Mouse (Mus musculus): ENCODE results near the gene Suds3. TPM values are rescaled to one million over a fixed set of nuclear protein-coding genes. Genes with fewer than 3 reads are reported as not detected.

Suds3 gene
- polyA plus RNA-seq, 1 experiment from 2014 or later = 20.9 TPM

GRCm38 (mm10) chr5:117127051-117127450 is 11.1 kb upstream of the Suds3 start:
- no peak overlapping the region for H3K9ac ChIP-seq (ENCODE audit: low read depth, low read length)
- ATAC-seq = no peak
- H3K4me1 ChIP-seq (ENCODE audit: control insufficient read depth, insufficient read depth, low read length) = peaks cover 10% of the 10 kb centered on the region; the same call in 1 of the 2 replicates
- 78% methylated on average over 4 of the region's 4 CpGs for WGBS
- no peaks in the 10 kb centered on the region for H3K27me3 ChIP-seq (replicated peaks; ENCODE audit: control insufficient read depth, insufficient read depth, low read length)
- no peak overlapping the region for H3K4me3 ChIP-seq (ENCODE audit: low read length)
- H3K27ac ChIP-seq (ENCODE audit: low read length) = no peak overlapping the region
- H3K36me3 ChIP-seq (ENCODE audit: control insufficient read depth, insufficient read depth, low read length) = no peaks in the 10 kb centered on the region
- no peaks in the 10 kb centered on the region for H3K9me3 ChIP-seq (ENCODE audit: control insufficient read depth, low read length)
- no peak overlapping the region for H3K4me2 ChIP-seq (ENCODE audit: low read depth, low read length)

- no peak overlapping the region for H3K27ac ChIP-seq (ENCODE audit: low read length)
- H3K9ac ChIP-seq (ENCODE audit: low read depth, low read length) = no peak overlapping the region
- 81% methylated on average over 16 of the region's 16 CpGs for WGBS
- H3K36me3 ChIP-seq (ENCODE audit: control insufficient read depth, insufficient read depth, low read length) = no peaks in the 10 kb centered on the region
- ATAC-seq = 0 out of 2 replicates have a peak, but pooled peaks have one; percentile 37
- H3K9me3 ChIP-seq (ENCODE audit: control insufficient read depth, low read length) = no peaks in the 10 kb centered on the region
- no peak overlapping the region for H3K4me2 ChIP-seq (ENCODE audit: low read depth, low read length)
- H3K4me3 ChIP-seq (ENCODE audit: low read length) = no peak overlapping the region
- H3K4me1 ChIP-seq (ENCODE audit: control insufficient read depth, insufficient read depth, low read length) = peaks cover 20% of the 10 kb centered on the region
- no peaks in the 10 kb centered on the region for H3K27me3 ChIP-seq (replicated peaks; ENCODE audit: control insufficient read depth, insufficient read depth, low read length)
Observed at GRCm38 (mm10) chr5:117125482-117126346, 9.8 kb upstream of the Suds3 start.

- H3K27ac ChIP-seq (ENCODE audit: low read length) = peak overlapping the region; percentile 47
- ATAC-seq = no peak
- 82% methylated on average over 4 of the region's 4 CpGs for WGBS
Observed at GRCm38 (mm10) chr5:117123840-117124239, 7.9 kb upstream of the Suds3 start.

GRCm38 (mm10) chr5:117123102-117123501 is 7.2 kb upstream of the Suds3 start:
- Histone ChIP-seq H3K27ac (ENCODE audit: low read length) (peak overlapping the region; percentile 47; the same call in 1 of the 2 replicates), H3K4me3 (ENCODE audit: low read length) (no peak overlapping the region), H3K9ac (ENCODE audit: low read depth, low read length) (no peak overlapping the region), H3K9me3 (ENCODE audit: control insufficient read depth, low read length) (no peaks in the 10 kb centered on the region), H3K27me3 (replicated peaks; ENCODE audit: control insufficient read depth, insufficient read depth, low read length) (no peaks in the 10 kb centered on the region), H3K4me1 (ENCODE audit: control insufficient read depth, insufficient read depth, low read length) (peaks cover 20% of the 10 kb centered on the region), H3K36me3 (ENCODE audit: control insufficient read depth, insufficient read depth, low read length) (no peaks in the 10 kb centered on the region), H3K4me2 (ENCODE audit: low read depth, low read length) (no peak overlapping the region)
- ATAC-seq = 0 out of 2 replicates have a peak, but pooled peaks have one; percentile 16
- 55% methylated on average over 6 of the region's 6 CpGs for WGBS

More at GRCm38 (mm10) chr5:117123840-117124239, 7.9 kb upstream of the Suds3 start:
- Histone ChIP-seq H3K9ac (ENCODE audit: low read depth, low read length) (no peak overlapping the region), H3K9me3 (ENCODE audit: control insufficient read depth, low read length) (no peaks in the 10 kb centered on the region), H3K4me2 (ENCODE audit: low read depth, low read length) (no peak overlapping the region), H3K4me3 (ENCODE audit: low read length) (no peak overlapping the region), H3K27me3 (replicated peaks; ENCODE audit: control insufficient read depth, insufficient read depth, low read length) (no peaks in the 10 kb centered on the region), H3K36me3 (ENCODE audit: control insufficient read depth, insufficient read depth, low read length) (no peaks in the 10 kb centered on the region), H3K4me1 (ENCODE audit: control insufficient read depth, insufficient read depth, low read length) (peaks cover 20% of the 10 kb centered on the region)

- H3K4me2 ChIP-seq (ENCODE audit: low read depth, low read length) = peak overlapping the region; percentile 85
- H3K27me3 ChIP-seq (replicated peaks; ENCODE audit: control insufficient read depth, insufficient read depth, low read length) = no peaks in the 10 kb centered on the region
- H3K9ac ChIP-seq (ENCODE audit: low read depth, low read length) = peak overlapping the region; percentile 51; the same call in 1 of the 2 replicates
- 6% methylated on average over 2 of the region's 2 CpGs for WGBS
- ATAC-seq = no peak
- H3K9me3 ChIP-seq (ENCODE audit: control insufficient read depth, low read length) = no peaks in the 10 kb centered on the region
- H3K4me1 ChIP-seq (ENCODE audit: control insufficient read depth, insufficient read depth, low read length) = peaks cover 20% of the 10 kb centered on the region
- H3K4me3 ChIP-seq (ENCODE audit: low read length) = peak overlapping the region; percentile 80
- no peak overlapping the region for H3K27ac ChIP-seq (ENCODE audit: low read length)
- H3K36me3 ChIP-seq (ENCODE audit: control insufficient read depth, insufficient read depth, low read length) = no peaks in the 10 kb centered on the region
Observed at GRCm38 (mm10) chr5:117121657-117122056, 5.7 kb upstream of the Suds3 start.

GRCm38 (mm10) chr5:117120489-117121466 is 4.9 kb upstream of the Suds3 start:
- 1% methylated on average over 40 of the region's 40 CpGs for WGBS
- H3K27me3 ChIP-seq (replicated peaks; ENCODE audit: control insufficient read depth, insufficient read depth, low read length) = no peaks in the 10 kb centered on the region
- no peak; the same call in 1 of the 2 replicates for ATAC-seq
- peak overlapping the region; percentile 77 for H3K9ac ChIP-seq (ENCODE audit: low read depth, low read length)
- H3K27ac ChIP-seq (ENCODE audit: low read length) = peak overlapping the region; percentile 69
- peak overlapping the region; percentile 85 for H3K4me2 ChIP-seq (ENCODE audit: low read depth, low read length)
- H3K4me1 ChIP-seq (ENCODE audit: control insufficient read depth, insufficient read depth, low read length) = peaks cover 20% of the 10 kb centered on the region
- H3K36me3 ChIP-seq (ENCODE audit: control insufficient read depth, insufficient read depth, low read length) = no peaks in the 10 kb centered on the region
- peak overlapping the region; percentile 80 for H3K4me3 ChIP-seq (ENCODE audit: low read length)
- H3K9me3 ChIP-seq (ENCODE audit: control insufficient read depth, low read length) = no peaks in the 10 kb centered on the region

GRCm38 (mm10) chr5:117119777-117120488 is 4.0 kb upstream of the Suds3 start, which contains the start of gene Taok3:
Gene Taok3 (plus strand): TSS chr5:117120129.
- peak; percentile 84 for ATAC-seq
- Histone ChIP-seq H3K36me3 (ENCODE audit: control insufficient read depth, insufficient read depth, low read length) (no peaks in the 10 kb centered on the region), H3K9ac (ENCODE audit: low read depth, low read length) (peak within 1 kb of the TSS; percentile 77), H3K9me3 (ENCODE audit: control insufficient read depth, low read length) (no peaks in the 10 kb centered on the region), H3K27me3 (replicated peaks; ENCODE audit: control insufficient read depth, insufficient read depth, low read length) (no peaks in the 10 kb centered on the region), H3K27ac (ENCODE audit: low read length) (peak within 1 kb of the TSS; percentile 97), H3K4me2 (ENCODE audit: low read depth, low read length) (peak within 1 kb of the TSS; percentile 85), H3K4me3 (ENCODE audit: low read length) (peak within 1 kb of the TSS; percentile 80), H3K4me1 (ENCODE audit: control insufficient read depth, insufficient read depth, low read length) (peaks cover 20% of the 10 kb centered on the region)
- WGBS = under 1% methylated on average over 71 of the region's 74 CpGs

- Histone ChIP-seq H3K4me3 (ENCODE audit: low read length) (peak overlapping the region; percentile 60; the same call in 1 of the 2 replicates), H3K4me2 (ENCODE audit: low read depth, low read length) (peak overlapping the region; percentile 80), H3K4me1 (ENCODE audit: control insufficient read depth, insufficient read depth, low read length) (peaks cover 19% of the 10 kb centered on the region), H3K9me3 (ENCODE audit: control insufficient read depth, low read length) (no peaks in the 10 kb centered on the region), H3K9ac (ENCODE audit: low read depth, low read length) (0 out of 2 replicates have a peak overlapping the region, but pooled peaks have one; percentile 29), H3K27me3 (replicated peaks; ENCODE audit: control insufficient read depth, insufficient read depth, low read length) (no peaks in the 10 kb centered on the region), H3K36me3 (ENCODE audit: control insufficient read depth, insufficient read depth, low read length) (no peaks in the 10 kb centered on the region), H3K27ac (ENCODE audit: low read length) (peak overlapping the region; percentile 97)
- 43% methylated on average over 8 of the region's 8 CpGs for WGBS
- no peak for ATAC-seq
Observed at GRCm38 (mm10) chr5:117118850-117119249, 2.9 kb upstream of the Suds3 start.

Data from intestine, embryonic 16.5 days (tissue).